Mouse (Mus musculus): ENCODE data around the gene Erc2. TPM values are rescaled to one million over a fixed set of nuclear protein-coding genes. Genes with fewer than 3 reads are reported as not detected.

The Erc2 gene
- polyA plus RNA-seq, 1 experiment from 2014 or later: 7.3 TPM

DNA sequence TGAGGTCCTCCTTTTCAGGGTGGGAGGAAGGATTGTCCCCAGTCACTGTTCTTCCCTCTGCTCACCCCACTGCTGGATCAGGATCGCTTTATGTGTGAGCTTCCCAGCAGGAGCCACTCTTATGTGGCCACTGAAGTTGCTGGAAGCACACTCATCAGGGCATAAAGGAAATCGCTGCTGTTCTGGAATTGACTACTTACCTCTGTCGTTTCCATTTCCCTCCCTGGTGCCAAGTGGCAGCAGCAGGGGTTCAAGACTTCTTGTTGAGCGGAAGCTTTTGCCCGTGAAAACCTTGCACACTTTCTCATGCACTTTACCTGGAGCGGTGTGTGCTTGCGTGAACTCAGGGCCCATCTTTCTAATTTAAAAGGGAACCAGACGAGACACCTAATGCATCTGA, 652 bp upstream of the Erc2 start:
- H3K4me2 ChIP-seq (replicated peaks; ENCODE audit: low read depth, low read length): no peak overlapping the region; the same call in 1 of the 2 replicates
- H3K27ac ChIP-seq (ENCODE audit: low read depth, low read length): no peak overlapping the region
- H3K36me3 ChIP-seq (ENCODE audit: control insufficient read depth, insufficient read depth, low read length): no peaks in the 10 kb centered on the region
- H3K9ac ChIP-seq (ENCODE audit: low read depth, low read length): no peak overlapping the region
- H3K4me3 ChIP-seq (ENCODE audit: low read length): peak overlapping the region; percentile 70; the same call in 1 of the 2 replicates
- ATAC-seq (ENCODE audit: low FRiP score, low TSS enrichment): no peak
- 50% methylated on average over 8 of the region's 8 CpGs for WGBS
- H3K4me1 ChIP-seq (ENCODE audit: control insufficient read depth, insufficient read depth, low read length): peaks cover 4% of the 10 kb centered on the region
- peaks cover 5% of the 10 kb centered on the region; the same call in 1 of the 2 replicates for H3K27me3 ChIP-seq (ENCODE audit: control insufficient read depth, insufficient read depth, low read length)
- H3K9me3 ChIP-seq (ENCODE audit: control insufficient read depth, low read length): no peaks in the 10 kb centered on the region

DNA sequence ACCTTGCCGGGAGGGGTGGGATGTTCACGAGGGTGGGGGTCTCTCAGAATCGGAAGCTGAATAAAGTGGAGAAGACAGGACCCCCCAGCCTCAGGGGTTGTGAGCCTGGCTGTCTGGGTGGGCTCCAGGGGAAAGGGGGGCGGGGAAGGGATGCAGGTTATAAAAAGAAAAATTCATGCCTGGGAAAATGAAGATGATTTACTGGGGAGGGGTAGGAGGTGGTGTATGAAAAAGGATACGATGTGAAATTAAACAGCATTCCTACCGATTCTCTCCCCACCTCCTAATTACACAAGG, 643 bp downstream of the Erc2 start:
- Histone ChIP-seq H3K27me3 (ENCODE audit: control insufficient read depth, insufficient read depth, low read length) (peaks cover 5% of the 10 kb centered on the region; the same call in 1 of the 2 replicates), H3K9me3 (ENCODE audit: control insufficient read depth, low read length) (no peaks in the 10 kb centered on the region), H3K4me2 (replicated peaks; ENCODE audit: low read depth, low read length) (peak overlapping the region; percentile 98), H3K36me3 (ENCODE audit: control insufficient read depth, insufficient read depth, low read length) (no peaks in the 10 kb centered on the region), H3K4me3 (ENCODE audit: low read length) (peak overlapping the region; percentile 70), H3K27ac (ENCODE audit: low read depth, low read length) (no peak overlapping the region), H3K9ac (ENCODE audit: low read depth, low read length) (peak overlapping the region; percentile 65; the same call in 1 of the 2 replicates), H3K4me1 (ENCODE audit: control insufficient read depth, insufficient read depth, low read length) (peaks cover 4% of the 10 kb centered on the region)
- WGBS: 4% methylated on average over 6 of the region's 6 CpGs
- no peak; the same call in 1 of the 2 replicates for ATAC-seq (ENCODE audit: low FRiP score, low TSS enrichment)

DNA sequence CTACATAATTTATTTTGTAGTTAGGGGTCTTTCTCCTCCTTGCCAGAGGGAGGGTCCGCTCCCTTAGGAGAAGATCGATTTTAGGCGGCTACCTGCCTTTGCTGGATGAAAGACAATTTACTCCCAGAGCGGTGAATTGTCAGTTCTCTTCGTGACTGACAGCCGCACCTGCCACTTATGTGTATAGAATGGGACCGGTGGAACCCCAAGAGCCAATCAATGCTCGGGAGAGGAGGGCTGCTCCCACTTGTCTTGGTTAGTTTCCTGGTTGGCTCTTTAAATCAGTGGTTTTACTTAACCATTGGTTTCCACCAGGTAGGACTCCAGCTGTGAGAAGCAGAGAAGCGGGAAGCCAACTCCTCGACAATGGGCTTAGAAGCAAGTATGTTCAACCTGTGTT, 1.1 kb downstream of the Erc2 start:
- no peaks in the 10 kb centered on the region for H3K9me3 ChIP-seq (ENCODE audit: control insufficient read depth, low read length)
- no peaks in the 10 kb centered on the region for H3K36me3 ChIP-seq (ENCODE audit: control insufficient read depth, insufficient read depth, low read length)
- H3K27ac ChIP-seq (ENCODE audit: low read depth, low read length): no peak overlapping the region
- peaks cover 4% of the 10 kb centered on the region for H3K4me1 ChIP-seq (ENCODE audit: control insufficient read depth, insufficient read depth, low read length)
- peaks cover 5% of the 10 kb centered on the region; the same call in 1 of the 2 replicates for H3K27me3 ChIP-seq (ENCODE audit: control insufficient read depth, insufficient read depth, low read length)
- H3K9ac ChIP-seq (ENCODE audit: low read depth, low read length): no peak overlapping the region
- ATAC-seq (ENCODE audit: low FRiP score, low TSS enrichment): 0 out of 2 replicates have a peak, but pooled peaks have one; percentile 44
- WGBS: 5% methylated on average over 10 of the region's 10 CpGs
- H3K4me2 ChIP-seq (replicated peaks; ENCODE audit: low read depth, low read length): peak overlapping the region; percentile 98
- H3K4me3 ChIP-seq (ENCODE audit: low read length): peak overlapping the region; percentile 70; the same call in 1 of the 2 replicates

DNA sequence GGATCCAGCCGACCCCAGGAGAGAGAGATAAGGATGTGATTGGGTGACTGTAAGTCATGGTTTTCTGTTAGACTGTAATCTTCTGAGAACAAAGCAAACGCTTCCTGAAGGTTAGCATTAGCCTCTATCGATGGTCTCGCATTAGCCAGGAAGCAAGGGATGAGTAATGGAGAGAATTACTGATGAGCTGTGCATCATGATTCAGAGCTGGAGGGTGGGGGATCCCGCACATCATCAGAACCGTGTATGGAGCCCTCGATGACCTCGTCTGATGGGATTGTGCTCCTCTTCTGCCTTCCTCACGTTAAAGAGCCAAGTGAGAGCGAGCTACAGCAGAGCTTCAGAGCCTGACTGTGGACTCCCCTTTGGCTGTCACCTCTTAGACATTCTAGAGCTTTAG, 6.5 kb downstream of the Erc2 start:
- Histone ChIP-seq H3K4me1 (ENCODE audit: control insufficient read depth, insufficient read depth, low read length) (no peaks in the 10 kb centered on the region), H3K4me3 (ENCODE audit: low read length) (no peak overlapping the region), H3K27me3 (ENCODE audit: control insufficient read depth, insufficient read depth, low read length) (no peaks in the 10 kb centered on the region), H3K36me3 (ENCODE audit: control insufficient read depth, insufficient read depth, low read length) (no peaks in the 10 kb centered on the region), H3K9me3 (ENCODE audit: control insufficient read depth, low read length) (no peaks in the 10 kb centered on the region), H3K4me2 (replicated peaks; ENCODE audit: low read depth, low read length) (no peak overlapping the region), H3K9ac (ENCODE audit: low read depth, low read length) (no peak overlapping the region), H3K27ac (ENCODE audit: low read depth, low read length) (no peak overlapping the region)
- 81% methylated on average over 10 of the region's 10 CpGs for WGBS
- no peak for ATAC-seq (ENCODE audit: low FRiP score, low TSS enrichment)

DNA sequence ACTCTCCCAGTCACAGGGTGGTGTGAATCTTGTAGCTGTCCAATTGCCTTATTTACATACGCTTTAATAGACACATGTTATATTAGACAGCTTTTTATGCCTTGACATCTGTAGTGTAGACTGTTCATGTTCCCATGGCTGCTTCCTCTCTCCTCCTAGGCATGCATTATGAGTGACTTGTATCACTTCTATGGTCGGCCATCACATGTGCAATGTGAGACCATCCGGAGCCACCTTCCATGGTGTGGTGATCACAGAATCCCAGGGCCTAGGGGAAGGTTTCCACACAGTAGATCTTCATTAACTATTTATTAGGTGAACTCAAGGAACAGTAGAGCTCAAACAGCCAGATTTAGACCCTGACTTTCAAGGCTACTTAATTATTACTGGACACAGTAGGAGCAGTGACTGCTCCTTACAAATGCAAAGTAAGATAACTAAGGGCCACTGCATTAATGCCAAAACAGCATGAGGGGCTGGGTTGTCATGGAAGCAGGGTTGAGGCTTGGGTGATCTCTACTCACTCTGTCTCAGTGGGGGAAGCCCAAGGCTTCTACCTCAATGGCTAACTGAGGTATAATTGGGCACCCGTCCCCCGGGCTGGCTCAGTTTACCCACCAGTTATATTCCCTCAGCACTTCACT, 7.3 kb downstream of the Erc2 start:
- no peak for ATAC-seq (ENCODE audit: low FRiP score, low TSS enrichment)

DNA sequence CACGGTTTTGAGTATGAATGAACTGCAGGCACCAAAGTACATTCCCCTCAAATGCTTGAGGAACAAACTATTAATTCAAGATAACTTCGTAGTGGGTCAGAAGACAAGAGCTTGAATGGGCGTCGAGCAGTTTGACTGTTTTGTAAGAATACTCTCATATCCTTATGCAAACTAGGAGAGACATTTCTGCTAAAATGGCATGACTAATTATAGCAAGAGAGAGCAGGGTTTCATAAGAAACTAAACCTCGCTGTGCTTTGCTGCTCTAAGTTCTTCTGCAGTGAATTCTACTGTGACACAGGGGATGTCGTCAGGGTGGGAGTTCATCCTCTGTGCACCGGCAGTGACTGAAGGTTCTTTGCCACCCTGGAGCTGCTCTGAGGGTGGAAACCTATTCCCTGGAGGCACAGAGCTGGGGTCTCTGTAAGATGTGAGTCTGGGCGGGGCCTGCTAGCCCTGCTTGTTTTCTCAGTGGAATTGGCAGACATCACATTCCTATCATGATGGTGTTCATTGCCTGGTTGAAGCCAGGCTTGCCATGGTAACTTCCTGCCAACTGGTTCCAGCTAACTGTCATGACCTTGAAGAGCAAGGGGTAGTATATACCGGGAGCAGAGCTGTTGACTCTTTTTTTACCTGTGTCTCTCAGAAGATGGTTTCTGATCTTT, 8.9 kb downstream of the Erc2 start:
- no peak overlapping the region for H3K4me2 ChIP-seq (replicated peaks; ENCODE audit: low read depth, low read length)

More for the DNA sequence above, 7.3 kb downstream of the Erc2 start:
- Histone ChIP-seq H3K9ac (ENCODE audit: low read depth, low read length) (no peak overlapping the region), H3K27me3 (ENCODE audit: control insufficient read depth, insufficient read depth, low read length) (no peaks in the 10 kb centered on the region), H3K9me3 (ENCODE audit: control insufficient read depth, low read length) (no peaks in the 10 kb centered on the region), H3K4me3 (ENCODE audit: low read length) (no peak overlapping the region), H3K36me3 (ENCODE audit: control insufficient read depth, insufficient read depth, low read length) (no peaks in the 10 kb centered on the region), H3K27ac (ENCODE audit: low read depth, low read length) (no peak overlapping the region), H3K4me1 (ENCODE audit: control insufficient read depth, insufficient read depth, low read length) (no peaks in the 10 kb centered on the region), H3K4me2 (replicated peaks; ENCODE audit: low read depth, low read length) (no peak overlapping the region)
- WGBS: 69% methylated on average over 5 of the region's 5 CpGs

DNA sequence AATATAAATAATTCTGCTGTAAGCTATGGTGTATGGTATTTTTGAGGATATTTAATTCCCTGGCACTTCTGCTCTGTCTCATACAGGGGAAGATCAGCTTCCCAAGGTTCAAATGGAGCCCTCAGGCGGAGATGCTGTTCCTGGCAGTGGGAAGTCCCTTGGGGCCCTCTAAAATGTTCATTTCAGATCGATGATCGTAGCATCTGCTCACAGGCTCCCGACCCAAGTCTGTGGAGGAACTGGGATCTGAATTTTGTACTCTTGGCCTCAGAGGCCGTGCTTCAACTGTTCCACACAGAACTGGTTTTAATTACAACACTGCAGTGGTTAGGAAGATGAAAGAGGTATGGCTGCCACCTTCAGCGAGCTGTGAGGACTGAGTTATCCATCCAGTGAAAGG, 12.5 kb downstream of the Erc2 start:
- no peak overlapping the region for H3K9ac ChIP-seq (ENCODE audit: low read depth, low read length)
- 66% methylated on average over 6 of the region's 6 CpGs for WGBS
- no peaks in the 10 kb centered on the region for H3K27me3 ChIP-seq (ENCODE audit: control insufficient read depth, insufficient read depth, low read length)
- H3K4me1 ChIP-seq (ENCODE audit: control insufficient read depth, insufficient read depth, low read length): no peaks in the 10 kb centered on the region
- H3K27ac ChIP-seq (ENCODE audit: low read depth, low read length): no peak overlapping the region
- ATAC-seq (ENCODE audit: low FRiP score, low TSS enrichment): no peak
- H3K9me3 ChIP-seq (ENCODE audit: control insufficient read depth, low read length): no peaks in the 10 kb centered on the region
- H3K36me3 ChIP-seq (ENCODE audit: control insufficient read depth, insufficient read depth, low read length): no peaks in the 10 kb centered on the region
- no peak overlapping the region for H3K4me2 ChIP-seq (replicated peaks; ENCODE audit: low read depth, low read length)
- H3K4me3 ChIP-seq (ENCODE audit: low read length): no peak overlapping the region

More for the DNA sequence above, 8.9 kb downstream of the Erc2 start:
- no peaks in the 10 kb centered on the region for H3K9me3 ChIP-seq (ENCODE audit: control insufficient read depth, low read length)
- no peak overlapping the region for H3K9ac ChIP-seq (ENCODE audit: low read depth, low read length)
- no peaks in the 10 kb centered on the region for H3K27me3 ChIP-seq (ENCODE audit: control insufficient read depth, insufficient read depth, low read length)
- WGBS: 74% methylated on average over 9 of the region's 9 CpGs
- ATAC-seq (ENCODE audit: low FRiP score, low TSS enrichment): no peak
- H3K36me3 ChIP-seq (ENCODE audit: control insufficient read depth, insufficient read depth, low read length): no peaks in the 10 kb centered on the region
- no peaks in the 10 kb centered on the region for H3K4me1 ChIP-seq (ENCODE audit: control insufficient read depth, insufficient read depth, low read length)
- H3K27ac ChIP-seq (ENCODE audit: low read depth, low read length): no peak overlapping the region
- no peak overlapping the region for H3K4me3 ChIP-seq (ENCODE audit: low read length)

DNA sequence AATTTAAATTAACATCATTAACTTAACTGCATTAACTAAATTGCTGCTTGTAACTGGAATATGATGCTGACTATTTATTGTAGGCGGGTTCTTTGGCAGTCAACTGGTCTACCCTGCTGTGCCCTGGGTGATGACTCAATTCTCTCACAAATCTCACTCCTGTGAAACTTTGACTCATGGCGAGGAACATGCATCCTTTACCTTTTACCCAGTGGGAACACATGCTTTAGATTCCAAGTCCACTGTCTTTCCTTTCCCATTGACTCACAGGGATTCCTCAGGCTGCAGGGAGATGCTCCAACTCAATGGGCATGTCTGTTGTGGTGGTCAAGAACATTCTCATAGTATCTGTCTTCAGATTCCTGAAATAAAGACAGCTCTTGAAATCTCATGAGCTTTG, 14.3 kb downstream of the Erc2 start:
- no peak for ATAC-seq (ENCODE audit: low FRiP score, low TSS enrichment)
- Histone ChIP-seq H3K4me1 (ENCODE audit: control insufficient read depth, insufficient read depth, low read length) (no peaks in the 10 kb centered on the region), H3K9ac (ENCODE audit: low read depth, low read length) (no peak overlapping the region), H3K36me3 (ENCODE audit: control insufficient read depth, insufficient read depth, low read length) (no peaks in the 10 kb centered on the region), H3K4me3 (ENCODE audit: low read length) (no peak overlapping the region), H3K27ac (ENCODE audit: low read depth, low read length) (no peak overlapping the region), H3K27me3 (ENCODE audit: control insufficient read depth, insufficient read depth, low read length) (no peaks in the 10 kb centered on the region), H3K9me3 (ENCODE audit: control insufficient read depth, low read length) (no peaks in the 10 kb centered on the region), H3K4me2 (replicated peaks; ENCODE audit: low read depth, low read length) (no peak overlapping the region)
- WGBS: 92% methylated on average over 2 of the region's 2 CpGs

DNA sequence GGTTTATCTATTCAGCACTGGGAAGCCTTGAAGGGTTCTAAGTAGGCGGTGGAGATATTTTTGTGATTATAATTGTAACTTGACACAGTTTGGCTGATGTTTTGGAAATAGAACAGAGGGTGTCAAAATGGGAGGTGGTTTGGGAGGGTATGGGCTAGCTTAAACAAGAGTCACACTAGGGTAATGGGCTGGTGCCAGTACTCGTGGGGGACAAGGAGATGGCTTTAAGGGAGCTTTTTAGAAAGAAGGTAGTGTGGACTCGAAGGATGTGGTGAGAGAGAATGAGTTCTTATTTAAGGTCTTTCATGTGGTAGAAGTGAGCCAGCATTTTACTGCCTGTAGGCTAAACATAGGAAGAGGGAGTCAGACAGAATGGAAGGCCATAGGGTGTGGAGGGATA, 19.2 kb downstream of the Erc2 start:
- Histone ChIP-seq H3K4me2 (replicated peaks; ENCODE audit: low read depth, low read length) (no peak overlapping the region), H3K4me3 (ENCODE audit: low read length) (no peak overlapping the region), H3K27ac (ENCODE audit: low read depth, low read length) (no peak overlapping the region), H3K36me3 (ENCODE audit: control insufficient read depth, insufficient read depth, low read length) (no peaks in the 10 kb centered on the region), H3K9ac (ENCODE audit: low read depth, low read length) (no peak overlapping the region), H3K9me3 (ENCODE audit: control insufficient read depth, low read length) (no peaks in the 10 kb centered on the region), H3K27me3 (ENCODE audit: control insufficient read depth, insufficient read depth, low read length) (no peaks in the 10 kb centered on the region), H3K4me1 (ENCODE audit: control insufficient read depth, insufficient read depth, low read length) (no peaks in the 10 kb centered on the region)
- no peak for ATAC-seq (ENCODE audit: low FRiP score, low TSS enrichment)
- 81% methylated on average over 3 of the region's 3 CpGs for WGBS
